Mouse (Mus musculus) heart, postnatal 0 days (tissue): ENCODE data around the gene Twsg1.

Experiments used
- CTCF ChIP-seq: IDR thresholded peaks from 2 replicates; pipeline ENCODE4 v1.5.1; 2016; ENCODE audit warnings: antibody characterized with exemption, control low read depth, low read depth
- EP300 ChIP-seq: IDR thresholded peaks from 2 replicates; pipeline ENCODE4 v1.6.1; 2016; ENCODE audit warnings: antibody characterized with exemption, low read depth

GRCm38 (mm10) chr17:65905241-65905640 lies 45.8 kb downstream of the Twsg1 start:
- TF ChIP-seq CTCF = no peak
- TF ChIP-seq EP300 = no peak
